Mouse (Mus musculus) hindbrain, embryonic 14.5 days (tissue): ENCODE measurements around the gene Cnot1. TPM values are rescaled to one million over a fixed set of nuclear protein-coding genes. Genes with fewer than 3 reads are reported as not detected.

Source experiments
- ATAC-seq: fragments of 200-750 bp; cut with Nextera tagmentation; 2 replicates; pipeline ENCODE4 v1.8.0; 2017; ENCODE audit warnings: moderate number of reproducible peaks, mild to moderate bottlenecking, moderate TSS enrichment, moderate library complexity; ENCODE audit not compliant: low FRiP score
- DNase-seq: peaks from one replicate; pipeline ENCODE4 v3.0.0-alpha.2; 2015; ENCODE audit warnings: low spot score
- H3K27ac ChIP-seq: fragments of 300-500 bp; sonication (generic); 2 replicates; pipeline ENCODE4 v1.5.1; 2014; ENCODE audit warnings: mild to moderate bottlenecking, moderate library complexity
- H3K27me3 ChIP-seq: fragments of 300-500 bp; sonication (generic); 2 replicates; pipeline ENCODE4 v1.6.1; 2014; ENCODE audit warnings: mild to moderate bottlenecking, low read length, mixed read lengths; ENCODE audit not compliant: control insufficient read depth, insufficient read depth
- H3K36me3 ChIP-seq: fragments of 300-500 bp; sonication (generic); replicated peaks from 2 replicates; pipeline ENCODE4 v1.6.1; 2014; ENCODE audit not compliant: control insufficient read depth, insufficient read depth
- H3K4me1 ChIP-seq: fragments of 300-500 bp; sonication (generic); replicated peaks from 2 replicates; pipeline ENCODE4 v1.6.1; 2014; ENCODE audit warnings: antibody characterized with exemption, low read length, mixed read lengths; ENCODE audit not compliant: control insufficient read depth, insufficient read depth
- H3K4me2 ChIP-seq: fragments of 300-500 bp; sonication (generic); replicated peaks from 2 replicates; pipeline ENCODE4 v1.6.1; 2014; ENCODE audit warnings: mild to moderate bottlenecking, moderate library complexity
- H3K4me3 ChIP-seq: fragments of 300-500 bp; sonication (generic); replicated peaks from 2 replicates; pipeline ENCODE4 v1.5.1; 2014; ENCODE audit warnings: mild to moderate bottlenecking, low read length
- H3K9ac ChIP-seq: fragments of 300-500 bp; sonication (generic); 2 replicates; pipeline ENCODE4 v1.6.1; 2014
- H3K9me3 ChIP-seq: fragments of 300-500 bp; sonication (generic); 2 replicates; pipeline ENCODE4 v1.6.1; 2016; ENCODE audit warnings: low read length; ENCODE audit not compliant: control insufficient read depth
- WGBS: fragments of 180-500 bp; shearing (Covaris S2); extraction: QIAGEN DNeasy Blood & Tissue Kit; methylation state at CpG from one replicate; pipeline ENCODE4 v1.1.7; 2014; 5-methylcytosine and 5-hydroxymethylcytosine counted together
- polyA plus RNA-seq: library from polyadenylated mRNA; unstranded; fragments of >200 nt; fragmentation: Nextera tagmentation; extraction: Ambion mirVana; gene quantifications from 2 replicates; pipeline ENCODE4 v1.2.1, GENCODE M21; 2014

Gene Cnot1
- polyA plus RNA-seq, 1 experiment from 2014 or later = 61.9 TPM

DNA sequence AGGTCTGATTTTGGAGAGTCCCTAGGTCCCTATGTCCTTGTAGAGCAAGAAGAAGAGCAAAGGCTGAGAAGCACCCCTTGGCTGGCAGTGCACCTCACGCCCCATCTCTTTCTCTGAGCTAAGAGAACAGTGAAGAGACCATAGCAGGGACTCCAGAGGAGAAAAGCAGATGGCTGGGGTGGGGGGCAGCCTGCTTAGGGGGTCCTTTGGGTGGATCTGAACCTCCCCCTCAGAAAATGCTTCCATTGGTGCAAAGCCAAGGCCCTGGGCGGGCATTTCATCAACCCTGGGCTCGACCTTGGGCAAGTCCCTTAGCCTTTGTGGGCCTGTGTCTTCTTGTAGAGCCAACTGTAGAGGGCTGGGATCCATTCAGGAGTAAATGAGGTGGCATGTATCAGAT lies 102.7 kb downstream of the Cnot1 start:
- Histone ChIP-seq H3K9ac (peak overlapping the region; percentile 82), H3K36me3 (peaks cover 45% of the 10 kb centered on the region), H3K4me2 (peak overlapping the region; percentile 85), H3K9me3 (no peaks in the 10 kb centered on the region), H3K4me1 (peaks cover 36% of the 10 kb centered on the region), H3K27me3 (no peaks in the 10 kb centered on the region), H3K4me3 (peak overlapping the region; percentile 56), H3K27ac (no peak overlapping the region)
- no peak for ATAC-seq
- WGBS = 96% methylated on average over 3 of the region's 3 CpGs
- DNase-seq = no peak

DNA sequence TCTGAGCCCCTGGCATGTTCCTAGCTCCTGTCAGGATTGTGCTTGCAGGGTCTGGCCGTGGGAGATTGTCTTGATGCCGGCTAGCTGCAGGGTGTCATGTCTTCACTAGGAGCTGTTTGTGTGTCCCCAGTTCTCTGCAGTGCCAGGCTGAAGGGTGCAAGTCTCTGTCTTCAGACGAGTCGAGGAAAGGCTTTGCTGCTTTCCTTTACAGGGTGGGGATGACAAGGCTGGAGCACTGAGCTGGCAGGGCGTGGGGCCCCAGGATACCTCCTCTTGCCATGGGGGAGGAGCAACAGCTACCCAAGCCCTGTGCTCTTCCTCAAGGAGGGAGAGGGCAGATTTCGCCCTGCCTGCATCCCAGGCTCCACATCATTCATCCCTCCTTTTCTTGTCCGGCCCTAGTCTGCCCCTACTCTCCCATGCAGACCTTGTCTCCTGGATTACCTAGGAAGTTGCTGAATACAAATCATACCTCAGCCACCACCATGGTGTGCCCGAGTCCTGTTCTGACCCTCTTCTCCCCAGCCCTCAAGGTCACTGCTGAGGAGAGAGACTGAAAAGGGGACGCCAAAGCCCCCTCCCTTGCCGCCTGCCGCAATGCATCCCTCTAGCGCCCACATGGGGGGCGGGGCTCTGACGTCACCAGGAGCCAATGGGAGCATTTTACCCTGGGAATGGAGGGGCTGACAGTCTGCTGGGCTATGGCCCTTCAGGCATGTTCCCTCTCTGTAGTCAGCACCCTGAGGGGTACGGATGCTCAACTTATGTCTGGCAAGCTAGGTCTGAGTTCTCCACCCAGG lies 103.6 kb downstream of the Cnot1 start:
- 1% methylated on average over 15 of the region's 15 CpGs for WGBS
- ATAC-seq (peak; percentile 51), DNase-seq (peak; percentile 81)
- peak overlapping the region; percentile 82 for H3K9ac ChIP-seq
- H3K9me3 ChIP-seq = no peaks in the 10 kb centered on the region
- peaks cover 36% of the 10 kb centered on the region for H3K4me1 ChIP-seq
- H3K4me2 ChIP-seq = peak overlapping the region; percentile 85
- H3K27ac ChIP-seq = peak overlapping the region; percentile 85
- H3K36me3 ChIP-seq = peaks cover 36% of the 10 kb centered on the region
- H3K4me3 ChIP-seq = peak overlapping the region; percentile 56
- no peaks in the 10 kb centered on the region for H3K27me3 ChIP-seq

- ATAC-seq (peak; percentile 93), DNase-seq (peak; percentile 90)
- WGBS = 2% methylated on average over 34 of the region's 34 CpGs
- peak overlapping the region; percentile 56 for H3K4me3 ChIP-seq
- H3K4me1 ChIP-seq = peaks cover 36% of the 10 kb centered on the region
- H3K9me3 ChIP-seq = no peaks in the 10 kb centered on the region
- H3K9ac ChIP-seq = peak overlapping the region; percentile 82
- H3K4me2 ChIP-seq = peak overlapping the region; percentile 85
- H3K27ac ChIP-seq = peak overlapping the region; percentile 85
- no peaks in the 10 kb centered on the region for H3K27me3 ChIP-seq
- H3K36me3 ChIP-seq = peaks cover 27% of the 10 kb centered on the region
Measured at GRCm38 (mm10) chr8:95702480-95703446, 104.5 kb downstream of the Cnot1 start.

GRCm38 (mm10) chr8:95701809-95702208 lies 105.5 kb downstream of the Cnot1 start:
- Histone ChIP-seq H3K27me3 (no peaks in the 10 kb centered on the region), H3K4me3 (no peak overlapping the region), H3K36me3 (peaks cover 18% of the 10 kb centered on the region), H3K27ac (no peak overlapping the region), H3K4me2 (no peak overlapping the region), H3K9ac (no peak overlapping the region), H3K9me3 (no peaks in the 10 kb centered on the region), H3K4me1 (peaks cover 38% of the 10 kb centered on the region)
- ATAC-seq (no peak), DNase-seq (no peak)
- WGBS = 80% methylated on average over 4 of the region's 4 CpGs

GRCm38 (mm10) chr8:95700282-95700681 lies 107.0 kb downstream of the Cnot1 start:
- H3K9me3 ChIP-seq = no peaks in the 10 kb centered on the region
- H3K4me2 ChIP-seq = peak overlapping the region; percentile 9
- no peak for ATAC-seq
- no peaks in the 10 kb centered on the region for H3K27me3 ChIP-seq
- peaks cover 38% of the 10 kb centered on the region for H3K4me1 ChIP-seq
- 18% methylated on average over 9 of the region's 9 CpGs for WGBS
- H3K4me3 ChIP-seq = no peak overlapping the region
- peak; percentile 85 for DNase-seq
- H3K27ac ChIP-seq = peak overlapping the region; percentile 55
- H3K9ac ChIP-seq = peak overlapping the region; percentile 28; the same call in 1 of the 2 replicates
- H3K36me3 ChIP-seq = 0 out of 2 replicates have a peak, but pooled peaks cover 3% of the 10 kb centered on the region

DNA sequence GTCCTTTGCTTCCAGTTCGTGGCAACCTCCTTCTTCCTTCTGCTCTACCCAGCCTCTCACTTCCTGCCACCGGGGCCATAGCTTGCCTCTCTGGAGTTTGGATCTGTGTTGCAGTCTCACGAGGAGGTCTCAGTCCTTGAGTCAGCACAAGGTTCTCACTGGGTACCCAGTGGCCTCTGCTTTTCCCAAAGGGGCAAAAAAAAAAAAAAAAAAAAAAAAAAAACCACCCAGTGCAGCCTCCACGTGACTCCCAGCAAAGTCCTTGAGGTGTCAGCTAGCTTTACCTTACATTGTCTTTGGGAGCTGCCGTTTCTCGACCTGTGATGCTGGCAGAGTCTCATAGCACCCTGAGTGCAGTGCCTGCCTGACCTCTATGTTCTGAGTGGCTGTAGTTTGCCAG lies 109.1 kb downstream of the Cnot1 start:
- no peak for DNase-seq
- Histone ChIP-seq H3K4me3 (no peak overlapping the region), H3K27me3 (no peaks in the 10 kb centered on the region), H3K4me1 (peaks cover 40% of the 10 kb centered on the region), H3K27ac (no peak overlapping the region), H3K9ac (no peak overlapping the region), H3K4me2 (no peak overlapping the region), H3K36me3 (no peaks in the 10 kb centered on the region), H3K9me3 (no peaks in the 10 kb centered on the region)
- WGBS = 52% methylated on average over 6 of the region's 6 CpGs
- no peak for ATAC-seq

- Histone ChIP-seq H3K4me2 (peak overlapping the region; percentile 32), H3K9ac (no peak overlapping the region), H3K4me3 (no peak overlapping the region), H3K9me3 (no peaks in the 10 kb centered on the region), H3K36me3 (no peaks in the 10 kb centered on the region), H3K27me3 (no peaks in the 10 kb centered on the region), H3K27ac (no peak overlapping the region), H3K4me1 (peaks cover 35% of the 10 kb centered on the region)
- ATAC-seq (peak; percentile 46), DNase-seq (peak; percentile 98)
- under 1% methylated on average over 11 of the region's 11 CpGs for WGBS
Measured at GRCm38 (mm10) chr8:95697128-95697527, 110.1 kb downstream of the Cnot1 start.

DNA sequence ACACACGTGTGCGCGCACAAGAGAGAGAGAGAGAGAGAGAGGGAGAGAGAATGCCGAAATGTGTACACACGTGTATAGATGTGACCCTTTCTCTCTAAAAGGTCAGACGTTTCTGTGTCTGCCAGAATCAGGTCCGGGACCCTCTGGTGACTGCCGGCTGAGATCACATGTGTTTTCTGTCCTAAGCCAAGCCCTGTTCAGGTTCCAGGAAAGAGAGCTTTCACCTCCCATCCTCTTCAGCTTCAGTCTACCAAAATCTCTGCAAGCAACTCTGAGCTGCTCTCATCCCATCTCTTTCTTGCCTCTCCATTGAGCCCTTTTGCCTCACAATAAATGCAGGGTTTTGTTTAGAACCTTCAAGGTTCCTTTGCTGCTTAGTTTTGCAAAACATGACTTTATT lies 110.6 kb downstream of the Cnot1 start:
- no peaks in the 10 kb centered on the region for H3K9me3 ChIP-seq
- no peak overlapping the region for H3K27ac ChIP-seq
- no peak overlapping the region for H3K9ac ChIP-seq

DNA sequence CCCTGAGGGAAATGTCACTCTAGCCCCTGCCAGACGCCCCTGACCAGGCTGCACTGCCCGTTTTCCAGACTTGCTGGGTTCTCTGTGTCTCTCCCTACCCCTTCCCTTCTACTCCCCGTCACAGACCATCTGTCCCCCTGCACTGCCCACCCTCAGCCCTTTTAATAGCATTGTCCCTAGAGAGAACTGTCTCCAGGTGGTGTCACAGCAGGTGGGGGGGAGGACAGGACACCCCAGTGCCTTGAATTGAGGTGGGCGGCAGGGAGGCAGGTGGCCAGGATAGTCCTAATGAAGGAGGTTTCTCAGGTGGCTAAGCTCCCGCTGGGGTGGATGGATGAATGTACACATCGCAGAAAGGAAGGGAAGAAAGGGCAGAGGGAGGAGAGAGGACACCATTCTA lies 112.6 kb downstream of the Cnot1 start:
- H3K36me3 ChIP-seq = no peaks in the 10 kb centered on the region
- ATAC-seq (no peak), DNase-seq (no peak)
- H3K4me3 ChIP-seq = no peak overlapping the region
- H3K9me3 ChIP-seq = no peaks in the 10 kb centered on the region
- no peak overlapping the region for H3K4me2 ChIP-seq
- no peaks in the 10 kb centered on the region for H3K27me3 ChIP-seq
- peaks cover 18% of the 10 kb centered on the region for H3K4me1 ChIP-seq
- H3K27ac ChIP-seq = no peak overlapping the region
- WGBS = 5% methylated on average over 5 of the region's 6 CpGs
- peak overlapping the region; percentile 44 for H3K9ac ChIP-seq

More for the DNA sequence above, 110.6 kb downstream of the Cnot1 start:
- DNase-seq (no peak), ATAC-seq (no peak)
- 54% methylated on average over 8 of the region's 8 CpGs for WGBS
- H3K4me2 ChIP-seq = peak overlapping the region; percentile 32
- H3K4me1 ChIP-seq = peaks cover 34% of the 10 kb centered on the region
- no peaks in the 10 kb centered on the region for H3K27me3 ChIP-seq
- no peaks in the 10 kb centered on the region for H3K36me3 ChIP-seq
- no peak overlapping the region for H3K4me3 ChIP-seq
